Mouse (Mus musculus): ENCODE data around the gene Hspb9.

DNA sequence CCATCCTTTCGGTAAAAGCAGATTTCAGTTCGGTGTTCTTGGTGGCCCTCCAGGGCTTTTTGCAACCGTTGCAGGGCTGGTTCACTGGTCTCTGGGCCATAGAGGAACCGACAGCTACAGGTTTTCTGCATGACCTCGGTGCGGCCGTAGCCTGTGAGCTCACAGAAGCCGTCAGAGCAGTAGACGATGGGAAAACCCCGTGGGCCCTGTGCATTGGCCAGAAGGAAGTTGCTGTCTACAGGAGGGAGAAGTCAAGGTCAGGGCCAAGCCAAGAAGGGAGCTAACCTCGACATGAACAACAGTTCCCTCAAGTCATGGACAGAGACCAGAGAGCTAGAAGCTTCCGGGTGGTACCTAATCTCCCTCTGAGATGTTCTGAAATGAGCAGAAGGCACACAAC is 43.9 kb downstream of the Hspb9 start:
- TF ChIP-seq CTCF (IDR thresholded peaks at IDR 0.05; ENCODE audit: borderline replicate concordance, insufficient read depth, low read depth, low read length): no peak
- no peak for TF ChIP-seq POLR2A (IDR thresholded peaks at IDR 0.05; ENCODE audit: borderline replicate concordance, insufficient read depth, low read length)

Data from cerebellum, adult 2 months (tissue).